Mouse (Mus musculus): ENCODE results near the gene Gm10647. TPM values are rescaled to one million over a fixed set of nuclear protein-coding genes. Genes with fewer than 3 reads are reported as not detected.
A peak's percentile ranks its signal among the peaks of the same experiment; 100 is the strongest.

The Gm10647 gene
- polyA plus RNA-seq, 1 experiment from 2014 or later: 0.25 TPM

- no peak overlapping the region for H3K27ac ChIP-seq (replicated peaks; ENCODE audit: low read depth, low read length)
- H3K27me3 ChIP-seq (replicated peaks; ENCODE audit: control insufficient read depth, insufficient read depth, low read length): no peaks in the 10 kb centered on the region
- WGBS: 37% methylated on average over 4 of the region's 4 CpGs
- peaks cover 12% of the 10 kb centered on the region for H3K4me1 ChIP-seq (ENCODE audit: control insufficient read depth, insufficient read depth, low read length)
- no peak overlapping the region for H3K4me2 ChIP-seq (ENCODE audit: low read depth, low read length)
- H3K9me3 ChIP-seq (ENCODE audit: control insufficient read depth, low read length): no peaks in the 10 kb centered on the region
- H3K36me3 ChIP-seq (ENCODE audit: control insufficient read depth, insufficient read depth, low read length): no peaks in the 10 kb centered on the region
- no peak overlapping the region for H3K4me3 ChIP-seq (ENCODE audit: low read depth, low read length)
- ATAC-seq (ENCODE audit: low read depth) (no peak), DNase-seq (ENCODE audit: low spot score) (peak; percentile 12)
- no peak overlapping the region for H3K9ac ChIP-seq (ENCODE audit: low read depth, low read length)
Measured at GRCm38 (mm10) chr9:66832366-66832908, 35.6 kb downstream of the Gm10647 start.

- 12% methylated on average over 7 of the region's 7 CpGs for WGBS
- peak overlapping the region; percentile 99 for H3K4me2 ChIP-seq (ENCODE audit: low read depth, low read length)
- 0 out of 2 replicates have a peak overlapping the region, but pooled peaks have one; percentile 60 for H3K9ac ChIP-seq (ENCODE audit: low read depth, low read length)
- H3K4me3 ChIP-seq (ENCODE audit: low read depth, low read length): peak overlapping the region; percentile 63
- no peaks in the 10 kb centered on the region for H3K9me3 ChIP-seq (ENCODE audit: control insufficient read depth, low read length)
- ATAC-seq (ENCODE audit: low read depth): no peak
- H3K27ac ChIP-seq (replicated peaks; ENCODE audit: low read depth, low read length): no peak overlapping the region
- no peaks in the 10 kb centered on the region for H3K27me3 ChIP-seq (replicated peaks; ENCODE audit: control insufficient read depth, insufficient read depth, low read length)
- peaks cover 12% of the 10 kb centered on the region for H3K4me1 ChIP-seq (ENCODE audit: control insufficient read depth, insufficient read depth, low read length)
- DNase-seq (ENCODE audit: low spot score): no peak
- no peaks in the 10 kb centered on the region for H3K36me3 ChIP-seq (ENCODE audit: control insufficient read depth, insufficient read depth, low read length)
Measured at GRCm38 (mm10) chr9:66833851-66834250, 37.0 kb downstream of the Gm10647 start.

GRCm38 (mm10) chr9:66834318-66835096 is 37.7 kb downstream of the Gm10647 start, which contains the start of gene Aph1c:
TSS of gene Aph1c (minus strand) at chr9:66834726.
- DNase-seq (ENCODE audit: low spot score) (peak; percentile 100), ATAC-seq (ENCODE audit: low read depth) (peak; percentile 99)
- Histone ChIP-seq H3K4me3 (ENCODE audit: low read depth, low read length) (peak within 1 kb of the TSS; percentile 63), H3K4me2 (ENCODE audit: low read depth, low read length) (peak within 1 kb of the TSS; percentile 99), H3K9ac (ENCODE audit: low read depth, low read length) (peak within 1 kb of the TSS; percentile 60), H3K27ac (replicated peaks; ENCODE audit: low read depth, low read length) (no peak within 1 kb of the TSS), H3K27me3 (replicated peaks; ENCODE audit: control insufficient read depth, insufficient read depth, low read length) (no peaks in the 10 kb centered on the region), H3K9me3 (ENCODE audit: control insufficient read depth, low read length) (no peaks in the 10 kb centered on the region), H3K36me3 (ENCODE audit: control insufficient read depth, insufficient read depth, low read length) (no peaks in the 10 kb centered on the region), H3K4me1 (ENCODE audit: control insufficient read depth, insufficient read depth, low read length) (peaks cover 12% of the 10 kb centered on the region)
- WGBS: under 1% methylated on average over 44 of the region's 58 CpGs

GRCm38 (mm10) chr9:66835097-66835480 is 38.2 kb downstream of the Gm10647 start:
- Histone ChIP-seq H3K27me3 (replicated peaks; ENCODE audit: control insufficient read depth, insufficient read depth, low read length) (no peaks in the 10 kb centered on the region), H3K4me1 (ENCODE audit: control insufficient read depth, insufficient read depth, low read length) (peaks cover 12% of the 10 kb centered on the region), H3K9ac (ENCODE audit: low read depth, low read length) (peak overlapping the region; percentile 58), H3K4me2 (ENCODE audit: low read depth, low read length) (peak overlapping the region; percentile 99), H3K4me3 (ENCODE audit: low read depth, low read length) (peak overlapping the region; percentile 63), H3K9me3 (ENCODE audit: control insufficient read depth, low read length) (no peaks in the 10 kb centered on the region), H3K27ac (replicated peaks; ENCODE audit: low read depth, low read length) (no peak overlapping the region), H3K36me3 (ENCODE audit: control insufficient read depth, insufficient read depth, low read length) (no peaks in the 10 kb centered on the region)
- DNase-seq (ENCODE audit: low spot score): no peak
- peak; percentile 64 for ATAC-seq (ENCODE audit: low read depth)
- WGBS: 0% methylated on average over 18 of the region's 24 CpGs

GRCm38 (mm10) chr9:66846822-66847221 is 50.0 kb downstream of the Gm10647 start:
- Histone ChIP-seq H3K36me3 (ENCODE audit: control insufficient read depth, insufficient read depth, low read length) (peaks cover 25% of the 10 kb centered on the region), H3K9me3 (ENCODE audit: control insufficient read depth, low read length) (no peaks in the 10 kb centered on the region), H3K4me2 (ENCODE audit: low read depth, low read length) (no peak overlapping the region), H3K4me3 (ENCODE audit: low read depth, low read length) (no peak overlapping the region), H3K9ac (ENCODE audit: low read depth, low read length) (no peak overlapping the region), H3K4me1 (ENCODE audit: control insufficient read depth, insufficient read depth, low read length) (no peaks in the 10 kb centered on the region), H3K27ac (replicated peaks; ENCODE audit: low read depth, low read length) (no peak overlapping the region), H3K27me3 (replicated peaks; ENCODE audit: control insufficient read depth, insufficient read depth, low read length) (no peaks in the 10 kb centered on the region)
- no peak for ATAC-seq (ENCODE audit: low read depth)
- DNase-seq (ENCODE audit: low spot score): no peak
- 91% methylated on average over 5 of the region's 5 CpGs for WGBS

Other genes with a start within 250 kb of the Gm10647 start
- 49.6 and 61.0 TPM in 2 replicates for gene Usp3, start 203.9 kb upstream of the Gm10647 start, polyA plus RNA-seq (2014; fragmentation: Nextera tagmentation; extraction: Ambion mirVana)
- 7.7 and 10.3 TPM in 2 replicates for gene Car12, start 83.4 kb upstream of the Gm10647 start, polyA plus RNA-seq (2014; fragmentation: Nextera tagmentation; extraction: Ambion mirVana)
- 11.0 and 11.7 TPM in 2 replicates for gene Aph1b, start 1.5 kb upstream of the Gm10647 start, polyA plus RNA-seq (2014; fragmentation: Nextera tagmentation; extraction: Ambion mirVana)
- gene Aph1c, start 37.7 kb downstream of the Gm10647 start, polyA plus RNA-seq (2014; fragmentation: Nextera tagmentation; extraction: Ambion mirVana): 3.8 and 4.4 TPM in 2 replicates
- gene Rab8b, start 122.6 kb downstream of the Gm10647 start, polyA plus RNA-seq (2014; fragmentation: Nextera tagmentation; extraction: Ambion mirVana): 15.9 and 17.7 TPM in 2 replicates
- 577 and 678 TPM in 2 replicates for gene Rps27l, start 149.0 kb downstream of the Gm10647 start, polyA plus RNA-seq (2014; fragmentation: Nextera tagmentation; extraction: Ambion mirVana)
- 8.9 and 9.8 TPM in 2 replicates for gene Lactb, start 178.4 kb downstream of the Gm10647 start, polyA plus RNA-seq (2014; fragmentation: Nextera tagmentation; extraction: Ambion mirVana)